Mouse (Mus musculus) brain, adult 10 weeks (tissue): ENCODE results near the gene Pla2g4f. TPM values are rescaled to one million over a fixed set of nuclear protein-coding genes. Genes with fewer than 3 reads are reported as not detected.

ENCODE experiments used
- polyA plus RNA-seq: library from polyadenylated mRNA; stranded (reverse); fragments of 350-450 nt; fragmentation: Illumina TruSeq; extraction: RNeasy Lipid Tissue Mini Kit (QIAGEN cat#74804); gene quantifications from one replicate; pipeline ENCODE4 v1.2.3, GENCODE M21; 2015; ENCODE audit warnings: low read depth, low replicate concordance

Gene Pla2g4f
- not detected for polyA plus RNA-seq

DNA sequence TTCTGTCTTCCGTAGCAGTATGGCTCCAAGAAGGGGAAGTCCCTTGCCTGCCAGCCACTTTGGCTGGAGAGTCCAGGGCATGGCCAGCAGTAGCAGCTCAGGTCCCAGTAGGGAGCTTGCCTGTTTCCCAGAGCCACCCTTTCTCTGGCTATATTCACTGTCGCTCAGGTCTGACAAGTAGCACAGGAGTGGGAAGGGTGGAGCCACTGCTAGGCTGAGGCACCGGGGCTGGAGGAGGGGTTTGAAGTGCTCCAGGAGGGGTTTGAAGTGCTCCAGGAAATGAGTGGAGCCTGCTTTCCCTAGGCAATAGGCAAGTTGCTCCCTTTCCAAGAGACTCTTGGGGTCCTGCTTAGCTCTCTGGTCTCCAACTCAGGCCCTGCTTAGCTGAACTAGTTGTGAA is at the start of gene Pla2g4f:
Gene Pla2g4f, minus strand, starts transcription at position 190 of the 400 bp plus-strand sequence.

GRCm38 (mm10) chr2:120352682-120353646 is 39.0 kb upstream of the Pla2g4f start, which contains the start of gene Vps39:
Gene Vps39, minus strand, starts transcription at chr2:120353137.

GRCm38 (mm10) chr2:120288995-120289394 is 25.0 kb downstream of the Pla2g4f start, which contains the start of gene Pla2g4d:
Gene Pla2g4d, minus strand, starts transcription at chr2:120289197.

Other genes starting within 250 kb of the Pla2g4f start
- gene Ehd4, start 159.6 kb downstream of the Pla2g4f start, polyA plus RNA-seq: 10.2 TPM
- gene Pla2g4e, start 68.8 kb downstream of the Pla2g4f start, polyA plus RNA-seq: 4.3 TPM
- not detected for gene Pla2g4d, start 25.0 kb downstream of the Pla2g4f start, polyA plus RNA-seq
- 44.6 TPM for gene Vps39, start 39.0 kb upstream of the Pla2g4f start, polyA plus RNA-seq
- gene Ganc, start 89.7 kb upstream of the Pla2g4f start, polyA plus RNA-seq: 7.4 TPM
- gene Tmem87a, start 89.9 kb upstream of the Pla2g4f start, polyA plus RNA-seq: 29.8 TPM
- gene Capn3, start 141.9 kb upstream of the Pla2g4f start, polyA plus RNA-seq: 4.4 TPM
- gene Zfp106, start 249.7 kb upstream of the Pla2g4f start, polyA plus RNA-seq: 80.2 TPM